Mouse (Mus musculus): ENCODE data around the gene Gm38655. TPM values are rescaled to one million over a fixed set of nuclear protein-coding genes. Genes with fewer than 3 reads are reported as not detected.
A peak's percentile ranks its signal among the peaks of the same experiment; 100 is the strongest.
"Not testable (repeated sequence)": the region's sequence is repeated elsewhere in the genome, so short reads cannot be mapped to it uniquely, and the experiment has no call there.

The Gm38655 gene
- polyA plus RNA-seq (2014; fragmentation: Nextera tagmentation; extraction: Ambion mirVana): not detected in 2 replicates

- Histone ChIP-seq H3K4me1 (ENCODE audit: control insufficient read depth, insufficient read depth, low read length) (no peaks in the 10 kb centered on the region), H3K27ac (replicated peaks; ENCODE audit: low read depth, low read length) (no peak within 1 kb of the TSS), H3K4me3 (replicated peaks; ENCODE audit: low read depth, low read length) (no peak within 1 kb of the TSS), H3K4me2 (ENCODE audit: low read length) (no peak within 1 kb of the TSS), H3K9me3 (ENCODE audit: control insufficient read depth, low read length) (no peaks in the 10 kb centered on the region), H3K9ac (replicated peaks; ENCODE audit: low read length) (no peak within 1 kb of the TSS), H3K36me3 (ENCODE audit: control insufficient read depth, insufficient read depth, low read length) (no peaks in the 10 kb centered on the region), H3K27me3 (ENCODE audit: control insufficient read depth, insufficient read depth, low read length) (no peaks in the 10 kb centered on the region)
- 71% methylated on average over 9 of the region's 9 CpGs for WGBS
- ATAC-seq (ENCODE audit: low FRiP score, low TSS enrichment): no peak
- DNase-seq: no peak
These were observed at the start of gene Gm38655 for GRCm38 (mm10) chr17:25175411-25175810. TSS of gene Gm38655 (minus strand) at chr17:25175471.

GRCm38 (mm10) chr17:25224586-25225222 lies 49.4 kb upstream of the Gm38655 start:
- DNase-seq (no peak), ATAC-seq (ENCODE audit: low FRiP score, low TSS enrichment) (no peak)
- Histone ChIP-seq H3K4me2 (ENCODE audit: low read length) (no peak overlapping the region), H3K36me3 (ENCODE audit: control insufficient read depth, insufficient read depth, low read length) (peaks cover 26% of the 10 kb centered on the region), H3K4me3 (replicated peaks; ENCODE audit: low read depth, low read length) (no peak overlapping the region), H3K27ac (replicated peaks; ENCODE audit: low read depth, low read length) (no peak overlapping the region), H3K4me1 (ENCODE audit: control insufficient read depth, insufficient read depth, low read length) (peaks cover 10% of the 10 kb centered on the region; the same call in 1 of the 2 replicates), H3K9ac (replicated peaks; ENCODE audit: low read length) (no peak overlapping the region), H3K27me3 (ENCODE audit: control insufficient read depth, insufficient read depth, low read length) (no peaks in the 10 kb centered on the region), H3K9me3 (ENCODE audit: control insufficient read depth, low read length) (no peaks in the 10 kb centered on the region)
- 90% methylated on average over 7 of the region's 7 CpGs for WGBS

- ATAC-seq (ENCODE audit: low FRiP score, low TSS enrichment): no peak
- no peaks in the 10 kb centered on the region for H3K27me3 ChIP-seq (ENCODE audit: control insufficient read depth, insufficient read depth, low read length)
- H3K4me2 ChIP-seq (ENCODE audit: low read length): peak overlapping the region; percentile 70
- WGBS: 43% methylated on average over 6 of the region's 6 CpGs
- peaks cover 32% of the 10 kb centered on the region for H3K36me3 ChIP-seq (ENCODE audit: control insufficient read depth, insufficient read depth, low read length)
- peak overlapping the region; percentile 32; the same call in 1 of the 2 replicates for H3K4me3 ChIP-seq (replicated peaks; ENCODE audit: low read depth, low read length)
- peak overlapping the region; percentile 21; the same call in 1 of the 2 replicates for H3K27ac ChIP-seq (replicated peaks; ENCODE audit: low read depth, low read length)
- peaks cover 10% of the 10 kb centered on the region; the same call in 1 of the 2 replicates for H3K4me1 ChIP-seq (ENCODE audit: control insufficient read depth, insufficient read depth, low read length)
- no peak overlapping the region; the same call in 1 of the 2 replicates for H3K9ac ChIP-seq (replicated peaks; ENCODE audit: low read length)
- DNase-seq: no peak
- no peaks in the 10 kb centered on the region for H3K9me3 ChIP-seq (ENCODE audit: control insufficient read depth, low read length)
These were observed 47.8 kb upstream of the Gm38655 start for GRCm38 (mm10) chr17:25222951-25223601.

DNA sequence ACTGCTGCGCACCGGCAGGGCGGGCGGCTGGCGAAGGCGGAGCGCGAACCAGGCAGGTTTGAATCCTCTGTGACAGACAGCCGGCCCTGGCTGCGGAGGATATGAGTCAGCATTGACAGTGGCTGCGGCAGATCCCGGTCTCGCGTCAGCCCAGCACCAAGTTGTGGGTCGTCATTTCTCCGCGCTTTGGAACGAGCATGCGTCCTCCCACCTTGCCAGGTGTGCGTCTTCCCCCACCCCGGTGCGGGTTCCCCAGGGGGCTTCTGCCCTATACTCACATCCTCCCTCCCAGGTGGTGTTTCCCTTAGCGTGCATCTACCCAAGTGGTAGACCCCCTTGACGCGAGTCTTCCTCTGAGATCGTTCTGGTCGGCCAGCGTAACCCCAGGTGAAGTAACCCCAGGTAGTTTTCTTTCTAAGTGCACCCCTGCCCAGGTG lies 47.3 kb upstream of the Gm38655 start:
- H3K27me3 ChIP-seq (ENCODE audit: control insufficient read depth, insufficient read depth, low read length); H3K9me3 ChIP-seq (ENCODE audit: control insufficient read depth, low read length); H3K9ac ChIP-seq (replicated peaks; ENCODE audit: low read length); H3K4me1 ChIP-seq (ENCODE audit: control insufficient read depth, insufficient read depth, low read length): not testable (repeated sequence)
- Histone ChIP-seq H3K27ac (replicated peaks; ENCODE audit: low read depth, low read length) (peak overlapping the region; percentile 21; the same call in 1 of the 2 replicates), H3K36me3 (ENCODE audit: control insufficient read depth, insufficient read depth, low read length) (peaks cover 32% of the 10 kb centered on the region), H3K4me3 (replicated peaks; ENCODE audit: low read depth, low read length) (peak overlapping the region; percentile 32), H3K4me2 (ENCODE audit: low read length) (peak overlapping the region; percentile 70)
- ATAC-seq (ENCODE audit: low FRiP score, low TSS enrichment): peak; percentile 89
- peak; percentile 7 for DNase-seq
- WGBS: 10% methylated on average over 14 of the region's 28 CpGs

- Histone ChIP-seq H3K9ac (replicated peaks; ENCODE audit: low read length) (peak overlapping the region; percentile 51), H3K27ac (replicated peaks; ENCODE audit: low read depth, low read length) (peak overlapping the region; percentile 65), H3K4me2 (ENCODE audit: low read length) (peak overlapping the region; percentile 70), H3K4me1 (ENCODE audit: control insufficient read depth, insufficient read depth, low read length) (peaks cover 10% of the 10 kb centered on the region; the same call in 1 of the 2 replicates), H3K4me3 (replicated peaks; ENCODE audit: low read depth, low read length) (peak overlapping the region; percentile 32), H3K36me3 (ENCODE audit: control insufficient read depth, insufficient read depth, low read length) (peaks cover 30% of the 10 kb centered on the region), H3K27me3 (ENCODE audit: control insufficient read depth, insufficient read depth, low read length) (no peaks in the 10 kb centered on the region), H3K9me3 (ENCODE audit: control insufficient read depth, low read length) (no peaks in the 10 kb centered on the region)
- DNase-seq (peak; percentile 76), ATAC-seq (ENCODE audit: low FRiP score, low TSS enrichment) (peak; percentile 83)
- under 1% methylated on average over 22 of the region's 30 CpGs for WGBS
These were observed 46.7 kb upstream of the Gm38655 start for GRCm38 (mm10) chr17:25221821-25222503.

DNA sequence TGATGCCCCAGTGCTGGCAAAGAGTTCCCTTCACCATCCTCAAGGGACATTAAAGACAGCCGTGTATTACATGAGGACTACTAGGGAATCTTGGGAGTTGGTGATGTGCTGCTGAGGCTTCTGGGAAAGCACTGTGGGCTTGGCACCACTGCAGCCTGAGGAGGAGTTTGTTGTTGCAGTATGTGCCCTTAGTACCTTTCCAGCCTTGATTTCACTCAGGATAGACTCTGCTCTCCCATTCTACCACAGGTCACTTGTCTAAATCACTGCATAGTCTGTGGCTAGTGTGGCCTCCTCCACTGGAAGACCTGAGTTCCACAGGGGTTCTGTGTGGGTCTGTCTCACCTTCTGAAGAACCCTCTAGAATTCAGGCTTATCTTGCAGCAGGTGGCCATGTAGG lies 45.5 kb upstream of the Gm38655 start:
- Histone ChIP-seq H3K9me3 (ENCODE audit: control insufficient read depth, low read length) (no peaks in the 10 kb centered on the region), H3K4me3 (replicated peaks; ENCODE audit: low read depth, low read length) (no peak overlapping the region), H3K27me3 (ENCODE audit: control insufficient read depth, insufficient read depth, low read length) (no peaks in the 10 kb centered on the region), H3K4me2 (ENCODE audit: low read length) (no peak overlapping the region), H3K4me1 (ENCODE audit: control insufficient read depth, insufficient read depth, low read length) (peaks cover 10% of the 10 kb centered on the region; the same call in 1 of the 2 replicates), H3K9ac (replicated peaks; ENCODE audit: low read length) (0 out of 2 replicates have a peak overlapping the region, but pooled peaks have one; percentile 9), H3K27ac (replicated peaks; ENCODE audit: low read depth, low read length) (no peak overlapping the region), H3K36me3 (ENCODE audit: control insufficient read depth, insufficient read depth, low read length) (peaks cover 27% of the 10 kb centered on the region)
- ATAC-seq (ENCODE audit: low FRiP score, low TSS enrichment): no peak
- WGBS: 93% methylated on average over 1 of the region's 1 CpGs
- DNase-seq: no peak

DNA sequence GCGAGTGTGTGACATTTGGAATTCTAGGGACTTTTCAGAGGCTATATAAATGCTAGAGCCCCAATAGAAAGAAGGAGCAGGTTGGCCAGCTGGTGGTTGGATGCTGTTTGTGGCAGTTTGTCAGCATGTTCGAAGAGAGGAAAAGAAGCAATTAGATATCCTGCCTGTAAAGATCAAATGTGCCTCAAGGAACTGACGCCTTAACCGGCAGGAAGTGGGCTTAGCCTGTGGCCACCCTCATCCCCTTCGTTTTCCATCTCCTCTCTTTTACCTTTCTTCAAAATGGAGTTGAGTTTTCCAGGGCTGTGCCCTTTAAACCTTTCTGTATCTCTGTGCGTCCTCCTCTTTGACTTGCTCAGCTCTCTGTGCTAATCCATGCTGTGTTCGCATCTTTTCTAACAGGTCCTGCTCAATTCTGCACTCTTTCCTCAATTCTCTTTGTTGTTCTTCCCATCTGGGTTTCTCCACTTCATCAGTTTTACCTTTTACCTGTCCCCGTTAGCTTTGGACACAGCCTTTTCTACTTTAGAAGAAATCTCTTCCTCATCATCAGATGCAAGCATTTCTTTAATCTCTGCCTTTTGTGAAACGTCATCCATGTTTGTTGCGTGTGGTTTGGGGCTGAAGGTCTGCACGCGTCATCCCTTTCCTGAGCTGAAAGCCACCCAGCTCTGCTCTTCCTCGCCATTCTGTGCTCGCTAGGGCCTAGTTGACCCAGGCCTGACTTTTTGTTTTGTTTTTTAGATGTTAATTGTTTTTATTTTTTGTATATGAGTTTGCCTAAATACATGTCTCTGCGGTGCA lies 44.4 kb upstream of the Gm38655 start:
- peaks cover 34% of the 10 kb centered on the region for H3K36me3 ChIP-seq (ENCODE audit: control insufficient read depth, insufficient read depth, low read length)
- peaks cover 10% of the 10 kb centered on the region; the same call in 1 of the 2 replicates for H3K4me1 ChIP-seq (ENCODE audit: control insufficient read depth, insufficient read depth, low read length)
- H3K4me2 ChIP-seq (ENCODE audit: low read length): no peak overlapping the region
- no peaks in the 10 kb centered on the region for H3K9me3 ChIP-seq (ENCODE audit: control insufficient read depth, low read length)
- no peaks in the 10 kb centered on the region for H3K27me3 ChIP-seq (ENCODE audit: control insufficient read depth, insufficient read depth, low read length)
- DNase-seq (no peak), ATAC-seq (ENCODE audit: low FRiP score, low TSS enrichment) (no peak)
- no peak overlapping the region for H3K4me3 ChIP-seq (replicated peaks; ENCODE audit: low read depth, low read length)
- no peak overlapping the region for H3K27ac ChIP-seq (replicated peaks; ENCODE audit: low read depth, low read length)
- whole genome bisulfite sequencing: 96% methylated on average over 15 of the region's 15 CpGs
- no peak overlapping the region for H3K9ac ChIP-seq (replicated peaks; ENCODE audit: low read length)

DNA sequence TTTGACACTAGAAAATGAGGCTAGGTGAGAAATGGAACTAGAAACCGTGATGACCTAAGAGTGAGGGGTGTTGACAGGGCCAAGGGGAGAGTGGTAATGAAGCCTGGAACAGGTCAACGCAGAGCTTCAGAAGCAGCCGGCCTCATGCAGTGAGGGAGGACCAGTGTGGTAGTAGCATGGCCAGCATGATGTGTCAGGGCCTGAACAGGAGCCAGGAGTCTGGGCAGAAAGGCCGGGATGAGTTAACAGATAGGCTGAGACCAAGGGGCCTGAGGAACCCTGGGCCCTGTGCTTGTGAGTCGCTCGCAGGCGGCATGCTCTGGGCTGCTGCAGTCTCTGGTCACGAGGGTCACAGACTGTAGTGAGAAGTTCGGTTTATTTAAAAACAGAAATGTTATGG lies 43.7 kb upstream of the Gm38655 start:
- DNase-seq: no peak

More for the DNA sequence above, 43.7 kb upstream of the Gm38655 start:
- WGBS: 91% methylated on average over 9 of the region's 9 CpGs
- no peak overlapping the region for H3K4me2 ChIP-seq (ENCODE audit: low read length)
- peaks cover 41% of the 10 kb centered on the region for H3K36me3 ChIP-seq (ENCODE audit: control insufficient read depth, insufficient read depth, low read length)
- H3K4me3 ChIP-seq (replicated peaks; ENCODE audit: low read depth, low read length): no peak overlapping the region
- H3K27me3 ChIP-seq (ENCODE audit: control insufficient read depth, insufficient read depth, low read length): no peaks in the 10 kb centered on the region
- ATAC-seq (ENCODE audit: low FRiP score, low TSS enrichment): no peak
- H3K9ac ChIP-seq (replicated peaks; ENCODE audit: low read length): no peak overlapping the region
- peaks cover 10% of the 10 kb centered on the region; the same call in 1 of the 2 replicates for H3K4me1 ChIP-seq (ENCODE audit: control insufficient read depth, insufficient read depth, low read length)
- no peaks in the 10 kb centered on the region for H3K9me3 ChIP-seq (ENCODE audit: control insufficient read depth, low read length)
- no peak overlapping the region for H3K27ac ChIP-seq (replicated peaks; ENCODE audit: low read depth, low read length)
